Mouse (Mus musculus): Measurements from ENCODE around the gene Gad1. TPM values are rescaled to one million over a fixed set of nuclear protein-coding genes. Genes with fewer than 3 reads are reported as not detected.

Gene Gad1
- polyA plus RNA-seq, 1 experiment from 2014 or later, result 16.6 TPM

GRCm38 (mm10) chr2:70562611-70562980, 9.7 kb downstream of the Gad1 start:
- 3% methylated on average over 24 of the region's 34 CpGs for WGBS
- DNase-seq (ENCODE audit: low spot score) (no peak), ATAC-seq (ENCODE audit: low FRiP score) (no peak)
- Histone ChIP-seq H3K4me1 (replicated peaks; ENCODE audit: control insufficient read depth, insufficient read depth, low read length) (peaks cover 5% of the 10 kb centered on the region; the same call in 1 of the 2 replicates), H3K27me3 (ENCODE audit: control insufficient read depth, insufficient read depth, low read length) (peaks cover 90% of the 10 kb centered on the region), H3K27ac (ENCODE audit: low read depth, low read length) (peak overlapping the region; percentile 79), H3K36me3 (ENCODE audit: control insufficient read depth, insufficient read depth, low read length) (no peaks in the 10 kb centered on the region), H3K4me3 (ENCODE audit: low read depth, low read length) (peak overlapping the region; percentile 41), H3K9ac (ENCODE audit: low read depth, low read length) (peak overlapping the region; percentile 59), H3K4me2 (replicated peaks; ENCODE audit: low read depth, low read length) (peak overlapping the region; percentile 33), H3K9me3 (ENCODE audit: control insufficient read depth, low read length) (no peaks in the 10 kb centered on the region)

GRCm38 (mm10) chr2:70562981-70563671, 10.3 kb downstream of the Gad1 start:
- H3K9me3 ChIP-seq (ENCODE audit: control insufficient read depth, low read length), result no peaks in the 10 kb centered on the region
- H3K4me1 ChIP-seq (replicated peaks; ENCODE audit: control insufficient read depth, insufficient read depth, low read length), result peaks cover 9% of the 10 kb centered on the region
- no peaks in the 10 kb centered on the region for H3K36me3 ChIP-seq (ENCODE audit: control insufficient read depth, insufficient read depth, low read length)
- peak; percentile 57 for DNase-seq (ENCODE audit: low spot score)
- under 1% methylated on average over 37 of the region's 40 CpGs for WGBS
- peak overlapping the region; percentile 25; the same call in 1 of the 2 replicates for H3K4me2 ChIP-seq (replicated peaks; ENCODE audit: low read depth, low read length)
- peak overlapping the region; percentile 59 for H3K9ac ChIP-seq (ENCODE audit: low read depth, low read length)
- peak overlapping the region; percentile 63 for H3K27ac ChIP-seq (ENCODE audit: low read depth, low read length)
- ATAC-seq (ENCODE audit: low FRiP score), result no peak
- peak overlapping the region; percentile 41 for H3K4me3 ChIP-seq (ENCODE audit: low read depth, low read length)
- H3K27me3 ChIP-seq (ENCODE audit: control insufficient read depth, insufficient read depth, low read length), result peaks cover 95% of the 10 kb centered on the region

- Histone ChIP-seq H3K27me3 (ENCODE audit: control insufficient read depth, insufficient read depth, low read length) (peaks cover 98% of the 10 kb centered on the region), H3K4me2 (replicated peaks; ENCODE audit: low read depth, low read length) (peak overlapping the region; percentile 25), H3K36me3 (ENCODE audit: control insufficient read depth, insufficient read depth, low read length) (no peaks in the 10 kb centered on the region), H3K9me3 (ENCODE audit: control insufficient read depth, low read length) (no peaks in the 10 kb centered on the region), H3K4me1 (replicated peaks; ENCODE audit: control insufficient read depth, insufficient read depth, low read length) (peaks cover 9% of the 10 kb centered on the region), H3K9ac (ENCODE audit: low read depth, low read length) (peak overlapping the region; percentile 59), H3K4me3 (ENCODE audit: low read depth, low read length) (peak overlapping the region; percentile 41), H3K27ac (ENCODE audit: low read depth, low read length) (peak overlapping the region; percentile 63)
- DNase-seq (ENCODE audit: low spot score) (peak; percentile 47), ATAC-seq (ENCODE audit: low FRiP score) (no peak)
- WGBS, result 1% methylated on average over 38 of the region's 38 CpGs
Measured at GRCm38 (mm10) chr2:70563721-70564645, 11.1 kb downstream of the Gad1 start.

- no peaks in the 10 kb centered on the region for H3K9me3 ChIP-seq (ENCODE audit: control insufficient read depth, low read length)
- H3K27me3 ChIP-seq (ENCODE audit: control insufficient read depth, insufficient read depth, low read length), result peaks cover 96% of the 10 kb centered on the region
- no peaks in the 10 kb centered on the region for H3K36me3 ChIP-seq (ENCODE audit: control insufficient read depth, insufficient read depth, low read length)
- peak overlapping the region; percentile 63 for H3K27ac ChIP-seq (ENCODE audit: low read depth, low read length)
- peak overlapping the region; percentile 55 for H3K9ac ChIP-seq (ENCODE audit: low read depth, low read length)
- H3K4me3 ChIP-seq (ENCODE audit: low read depth, low read length), result peak overlapping the region; percentile 41; the same call in 1 of the 2 replicates
- WGBS, result 5% methylated on average over 15 of the region's 15 CpGs
- ATAC-seq (ENCODE audit: low FRiP score), result no peak
- DNase-seq (ENCODE audit: low spot score), result peak; percentile 52
- H3K4me1 ChIP-seq (replicated peaks; ENCODE audit: control insufficient read depth, insufficient read depth, low read length), result peaks cover 9% of the 10 kb centered on the region
- H3K4me2 ChIP-seq (replicated peaks; ENCODE audit: low read depth, low read length), result peak overlapping the region; percentile 25
Measured at GRCm38 (mm10) chr2:70564646-70565315, 11.9 kb downstream of the Gad1 start.

GRCm38 (mm10) chr2:70565651-70566602, 13.1 kb downstream of the Gad1 start:
- no peaks in the 10 kb centered on the region for H3K36me3 ChIP-seq (ENCODE audit: control insufficient read depth, insufficient read depth, low read length)
- H3K9ac ChIP-seq (ENCODE audit: low read depth, low read length), result peak overlapping the region; percentile 52
- 3% methylated on average over 30 of the region's 30 CpGs for WGBS
- peak overlapping the region; percentile 63 for H3K27ac ChIP-seq (ENCODE audit: low read depth, low read length)
- peaks cover 90% of the 10 kb centered on the region for H3K27me3 ChIP-seq (ENCODE audit: control insufficient read depth, insufficient read depth, low read length)
- ATAC-seq (ENCODE audit: low FRiP score) (no peak), DNase-seq (ENCODE audit: low spot score) (peak; percentile 61)
- peak overlapping the region; percentile 18 for H3K4me3 ChIP-seq (ENCODE audit: low read depth, low read length)
- H3K9me3 ChIP-seq (ENCODE audit: control insufficient read depth, low read length), result no peaks in the 10 kb centered on the region
- H3K4me2 ChIP-seq (replicated peaks; ENCODE audit: low read depth, low read length), result peak overlapping the region; percentile 30
- peaks cover 9% of the 10 kb centered on the region for H3K4me1 ChIP-seq (replicated peaks; ENCODE audit: control insufficient read depth, insufficient read depth, low read length)

- H3K36me3 ChIP-seq (ENCODE audit: control insufficient read depth, insufficient read depth, low read length), result no peaks in the 10 kb centered on the region
- peak overlapping the region; percentile 52 for H3K9ac ChIP-seq (ENCODE audit: low read depth, low read length)
- H3K9me3 ChIP-seq (ENCODE audit: control insufficient read depth, low read length), result no peaks in the 10 kb centered on the region
- H3K4me2 ChIP-seq (replicated peaks; ENCODE audit: low read depth, low read length), result peak overlapping the region; percentile 30
- DNase-seq (ENCODE audit: low spot score), result peak; percentile 51
- WGBS, result 2% methylated on average over 18 of the region's 18 CpGs
- H3K27me3 ChIP-seq (ENCODE audit: control insufficient read depth, insufficient read depth, low read length), result peaks cover 90% of the 10 kb centered on the region
- ATAC-seq (ENCODE audit: low FRiP score), result 0 out of 2 replicates have a peak, but pooled peaks have one; percentile 26
- peaks cover 9% of the 10 kb centered on the region for H3K4me1 ChIP-seq (replicated peaks; ENCODE audit: control insufficient read depth, insufficient read depth, low read length)
- peak overlapping the region; percentile 18 for H3K4me3 ChIP-seq (ENCODE audit: low read depth, low read length)
- peak overlapping the region; percentile 79 for H3K27ac ChIP-seq (ENCODE audit: low read depth, low read length)
Measured at GRCm38 (mm10) chr2:70566603-70566981, 13.7 kb downstream of the Gad1 start.

GRCm38 (mm10) chr2:70567071-70567681, 14.3 kb downstream of the Gad1 start:
- ATAC-seq (ENCODE audit: low FRiP score) (peak; percentile 36; the same call in 1 of the 2 replicates), DNase-seq (ENCODE audit: low spot score) (peak; percentile 76)
- Histone ChIP-seq H3K9ac (ENCODE audit: low read depth, low read length) (peak overlapping the region; percentile 52; the same call in 1 of the 2 replicates), H3K36me3 (ENCODE audit: control insufficient read depth, insufficient read depth, low read length) (no peaks in the 10 kb centered on the region), H3K4me1 (replicated peaks; ENCODE audit: control insufficient read depth, insufficient read depth, low read length) (peaks cover 9% of the 10 kb centered on the region; the same call in 1 of the 2 replicates), H3K4me2 (replicated peaks; ENCODE audit: low read depth, low read length) (peak overlapping the region; percentile 30), H3K9me3 (ENCODE audit: control insufficient read depth, low read length) (no peaks in the 10 kb centered on the region), H3K27ac (ENCODE audit: low read depth, low read length) (peak overlapping the region; percentile 79), H3K27me3 (ENCODE audit: control insufficient read depth, insufficient read depth, low read length) (peaks cover 86% of the 10 kb centered on the region), H3K4me3 (ENCODE audit: low read depth, low read length) (peak overlapping the region; percentile 18)
- 1% methylated on average over 23 of the region's 23 CpGs for WGBS
